Mouse (Mus musculus) skeletal muscle tissue, adult 2 months (tissue): ENCODE measurements around the gene Tmem145.

Experiments
- DNase-seq: peaks from one replicate; pipeline ENCODE4 v3.0.0-alpha.2; 2012; ENCODE audit warnings: low read depth, low spot score

Tmem145 gene

DNA sequence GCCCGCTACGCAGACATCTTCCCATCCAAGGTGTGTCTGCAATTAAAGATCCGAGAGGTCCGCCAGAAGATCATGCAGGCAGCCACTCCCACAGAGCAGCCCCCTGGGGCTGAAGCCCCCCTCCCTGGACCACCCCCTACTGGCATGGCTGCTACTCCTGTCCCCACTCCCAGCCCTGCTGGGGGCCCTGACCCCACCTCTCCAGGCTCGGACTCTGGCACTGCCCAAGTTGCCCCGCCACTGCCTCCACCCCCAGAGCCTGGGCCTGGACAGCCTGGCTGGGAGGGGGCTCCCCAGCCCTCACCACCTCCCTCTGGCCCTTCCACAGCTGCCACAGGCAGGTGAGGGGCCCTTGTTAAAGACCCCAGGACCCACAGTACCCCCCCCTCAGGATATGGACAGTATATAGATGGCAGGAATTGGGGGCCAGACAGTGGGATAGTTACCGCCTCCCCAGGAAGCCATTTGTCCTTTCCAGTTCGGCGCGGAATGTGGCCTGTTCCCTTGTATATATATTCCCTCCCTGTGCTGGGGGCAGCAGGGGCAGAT, 12.6 kb upstream of the Tmem145 start:
- DNase-seq, result no peak

DNA sequence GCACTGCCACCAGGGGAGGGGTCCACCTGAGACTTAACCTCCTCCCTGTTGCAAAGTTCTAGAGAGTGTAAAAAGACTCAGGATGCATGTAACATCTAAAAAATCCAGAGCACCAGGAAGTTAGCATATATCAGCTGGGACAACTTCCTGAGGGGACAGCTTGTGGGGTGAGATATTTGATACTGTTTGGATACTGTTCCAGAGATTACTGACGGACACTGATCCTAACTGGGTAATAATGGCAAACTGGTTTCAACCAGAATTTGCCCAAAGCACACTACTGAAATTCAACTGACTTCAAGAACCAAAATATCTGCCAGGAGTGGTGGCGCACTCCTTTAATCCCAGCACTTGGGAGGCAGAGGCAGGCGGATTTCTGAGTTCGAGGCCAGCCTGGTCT, 11.4 kb upstream of the Tmem145 start:
- DNase-seq, result no peak

DNA sequence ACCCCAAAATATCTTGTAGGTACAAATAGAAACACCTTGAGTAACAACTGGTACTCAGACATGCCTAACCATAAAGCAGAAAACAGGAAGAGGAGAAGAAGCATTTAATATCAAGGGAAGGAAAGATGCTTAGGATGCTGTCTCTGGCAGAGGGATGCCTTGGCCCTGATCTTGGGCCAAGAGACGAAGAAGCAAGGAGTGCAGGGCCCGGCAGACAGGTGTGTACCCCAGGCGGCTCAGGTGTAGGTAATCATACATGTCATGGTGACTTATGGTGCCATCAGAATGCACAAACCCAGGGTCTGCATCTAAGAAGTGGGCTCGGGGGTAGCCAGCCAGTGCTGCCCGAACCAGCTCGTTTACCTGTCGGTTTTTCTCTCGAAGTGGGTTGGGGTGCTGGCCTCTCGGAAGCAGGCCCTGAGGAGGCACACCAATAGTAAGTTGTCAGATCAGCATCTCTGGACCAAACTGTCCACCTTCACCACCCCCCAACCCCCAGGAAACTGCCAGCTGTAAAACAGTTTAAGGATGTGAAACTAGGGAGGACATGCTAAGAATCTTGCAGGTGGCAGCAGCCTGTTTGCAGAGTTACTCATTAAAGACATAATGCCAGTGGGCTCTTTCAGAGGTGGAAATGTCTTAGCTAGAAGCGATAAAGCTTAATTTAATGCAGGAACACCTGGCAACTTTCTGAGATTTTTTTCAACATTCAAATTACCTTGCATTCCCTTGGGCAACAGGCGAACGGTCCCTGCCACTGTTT, 10.8 kb upstream of the Tmem145 start:
- DNase-seq, result no peak

DNA sequence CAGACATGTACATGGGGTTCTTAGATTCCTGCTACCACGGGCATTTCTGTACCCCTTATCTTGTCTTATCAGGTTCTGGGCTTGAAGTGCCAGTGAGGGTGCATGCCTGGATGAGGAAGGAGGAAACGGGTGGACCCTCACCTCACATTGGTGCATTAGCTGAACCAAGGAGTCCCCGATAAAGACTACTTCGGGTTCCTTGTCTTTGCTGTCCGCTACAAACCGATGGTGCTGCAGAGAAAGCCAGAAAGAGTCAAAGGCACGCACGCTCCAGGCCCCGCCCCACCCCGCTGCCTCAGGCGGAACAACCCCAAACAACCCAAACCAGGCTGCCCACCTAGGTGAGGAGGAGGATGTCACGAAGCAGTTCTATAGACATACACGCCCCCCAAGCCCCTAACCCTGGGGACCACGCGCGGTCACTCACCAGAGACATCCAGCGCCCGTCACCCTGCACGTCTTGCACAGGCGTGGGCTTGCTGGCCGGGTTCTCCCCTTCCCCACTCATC, 8.9 kb upstream of the Tmem145 start:
- no peak for DNase-seq

DNA sequence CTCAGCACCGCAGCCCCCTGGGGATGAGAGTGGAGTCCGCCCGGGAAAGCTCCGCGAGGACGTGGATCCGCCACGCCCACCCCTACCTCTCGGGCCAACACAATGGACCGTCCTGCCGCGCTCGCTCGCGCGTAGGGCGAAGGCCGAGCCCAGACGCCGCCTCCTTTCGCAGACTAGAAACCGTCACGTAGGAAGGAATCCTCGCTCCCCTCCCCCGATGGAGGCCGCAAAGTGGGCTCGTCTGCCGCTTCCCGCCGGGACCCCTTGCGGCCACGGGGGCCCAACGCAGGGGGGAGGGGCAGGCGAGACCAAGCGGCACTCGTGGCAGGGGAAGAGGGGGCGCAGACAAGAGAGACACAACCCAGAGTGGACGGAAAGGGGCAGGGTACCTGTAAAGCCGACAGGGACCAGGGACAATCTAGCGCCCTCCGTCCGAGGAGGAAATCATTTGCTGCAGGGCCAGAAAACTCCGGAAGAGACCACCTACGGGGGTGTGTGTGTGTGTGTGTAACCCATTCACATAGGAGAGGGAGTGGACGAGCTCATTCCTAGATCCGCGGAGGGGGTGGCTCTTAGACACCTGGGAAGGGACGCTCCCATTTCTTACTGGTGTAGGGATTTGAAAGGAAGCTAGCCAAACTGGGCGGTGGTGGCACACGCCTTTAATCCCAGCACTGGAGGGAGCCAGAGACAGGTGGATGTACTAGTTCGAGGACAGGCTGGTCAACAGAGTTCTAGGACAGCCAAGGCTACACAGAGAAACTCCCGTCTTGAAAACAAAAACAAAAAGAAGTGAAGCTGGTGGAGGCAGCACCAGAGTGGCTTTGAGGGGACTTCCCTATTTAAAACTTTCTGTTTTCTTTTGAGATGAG, 8.2 kb upstream of the Tmem145 start, which contains the start of gene Pafah1b3:
Gene Pafah1b3, minus strand, starts transcription at position 533 of the 872 bp plus-strand sequence.
- DNase-seq, result no peak

DNA sequence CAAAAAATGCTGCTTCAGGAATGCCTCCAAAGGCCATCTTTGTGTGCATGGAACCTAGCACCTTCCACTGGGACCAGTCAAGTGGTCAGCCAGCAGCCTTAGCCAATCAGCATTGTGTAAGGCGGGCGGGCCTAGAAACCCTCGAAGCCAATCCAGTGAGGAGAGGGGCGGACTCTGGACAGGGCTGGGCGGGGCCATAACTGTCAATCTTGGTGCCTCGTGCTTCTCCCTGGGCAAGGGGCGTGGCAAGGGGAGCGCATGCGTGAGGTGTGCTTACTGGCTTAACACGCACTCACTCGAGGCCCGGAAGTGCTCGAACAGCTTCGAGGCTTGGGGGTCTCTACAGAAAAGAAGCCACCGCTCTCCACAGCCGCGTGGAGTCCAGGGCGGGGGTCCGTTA, 4.8 kb upstream of the Tmem145 start, which contains the start of gene Prr19:
Gene Prr19, plus strand, starts transcription at position 349 of the 400 bp plus-strand sequence.
- no peak for DNase-seq

DNA sequence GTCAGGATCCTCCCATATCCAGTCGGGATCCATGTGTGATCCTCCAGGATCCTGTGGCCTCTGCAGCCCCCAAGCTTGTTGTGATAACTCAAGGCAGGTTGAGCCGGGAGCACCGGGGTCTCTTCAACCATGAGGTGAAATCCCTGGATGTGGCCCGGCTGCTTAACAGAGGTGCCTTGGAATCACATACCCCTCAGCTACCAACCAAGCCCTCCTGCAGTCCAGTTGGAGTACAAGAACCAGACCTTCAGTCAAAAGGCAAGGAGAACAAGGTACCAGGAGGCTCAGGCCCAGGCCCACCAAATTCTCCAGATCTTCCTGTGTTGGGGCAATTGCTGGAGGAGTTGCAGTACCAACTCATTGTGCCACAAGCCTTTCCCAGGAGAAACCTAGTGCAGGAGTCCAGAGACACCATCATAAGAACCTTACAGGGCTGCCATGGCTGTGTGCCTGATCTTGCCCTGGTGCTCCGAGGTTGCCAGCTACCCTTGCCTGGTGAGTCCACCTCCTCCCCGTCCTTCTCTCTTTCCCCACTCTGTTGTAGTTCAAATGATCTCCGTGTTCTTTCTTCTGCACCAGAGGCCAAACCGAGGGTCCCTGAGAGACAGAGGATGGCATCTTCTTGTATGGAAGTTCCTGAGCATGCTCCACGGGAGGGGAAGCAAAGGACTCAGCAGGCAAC, 2.8 kb upstream of the Tmem145 start:
- no peak for DNase-seq

DNA sequence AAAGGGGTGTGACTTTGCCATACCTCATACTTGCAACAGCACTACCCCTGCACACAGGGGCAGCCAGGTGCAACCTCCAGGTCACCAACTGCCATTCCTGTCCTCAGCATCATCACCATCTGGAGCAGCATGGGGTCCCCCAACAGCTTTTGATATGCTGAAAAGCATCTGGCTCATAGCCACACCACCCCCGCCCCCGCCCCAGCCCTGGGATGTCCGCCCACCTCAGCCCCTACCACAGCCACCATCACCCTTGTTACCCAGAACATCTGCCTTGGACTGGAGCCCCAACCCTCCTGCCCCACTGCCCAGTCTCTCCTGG, 2.3 kb upstream of the Tmem145 start:
- DNase-seq, result no peak

DNA sequence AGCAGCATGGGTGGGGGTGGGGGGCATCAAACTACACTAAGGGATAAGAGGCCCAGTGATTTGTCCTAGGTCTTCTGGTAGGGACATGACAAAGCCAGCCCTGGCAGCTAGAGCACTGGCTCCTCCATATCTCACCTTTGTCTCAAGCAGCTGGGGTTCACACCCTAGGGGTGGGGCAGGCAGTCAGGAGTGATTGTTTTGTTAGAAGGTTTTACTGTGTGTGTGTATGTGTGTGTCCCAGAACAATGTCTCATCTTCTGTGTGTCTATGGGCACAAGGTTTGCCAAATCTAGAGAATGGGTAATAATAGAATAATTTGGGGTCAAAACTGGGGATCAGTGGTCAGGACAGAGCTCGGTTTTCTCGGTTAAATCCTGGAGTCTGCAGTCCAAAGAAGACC, 425 bp upstream of the Tmem145 start:
- DNase-seq, result no peak

DNA sequence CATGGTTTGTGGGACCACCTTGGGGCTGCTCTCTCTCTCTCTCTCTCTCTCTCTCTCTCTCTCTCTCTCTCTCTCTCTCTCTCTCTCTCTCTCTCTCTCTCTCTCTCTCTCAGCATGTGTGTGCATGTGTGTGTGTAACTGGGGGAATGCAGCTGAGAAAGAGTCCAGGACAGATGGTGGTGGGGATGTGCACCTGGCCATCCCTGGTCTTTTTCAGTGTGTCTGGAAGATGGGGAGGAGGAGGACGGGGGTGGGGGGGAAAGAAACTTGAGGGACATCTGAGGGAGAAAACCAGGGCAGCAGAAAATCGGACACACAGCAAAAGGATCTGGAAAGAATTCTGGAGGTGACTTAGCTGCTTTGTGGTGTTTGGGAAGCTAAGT, 699 bp downstream of the Tmem145 start:
- DNase-seq, result no peak

DNA sequence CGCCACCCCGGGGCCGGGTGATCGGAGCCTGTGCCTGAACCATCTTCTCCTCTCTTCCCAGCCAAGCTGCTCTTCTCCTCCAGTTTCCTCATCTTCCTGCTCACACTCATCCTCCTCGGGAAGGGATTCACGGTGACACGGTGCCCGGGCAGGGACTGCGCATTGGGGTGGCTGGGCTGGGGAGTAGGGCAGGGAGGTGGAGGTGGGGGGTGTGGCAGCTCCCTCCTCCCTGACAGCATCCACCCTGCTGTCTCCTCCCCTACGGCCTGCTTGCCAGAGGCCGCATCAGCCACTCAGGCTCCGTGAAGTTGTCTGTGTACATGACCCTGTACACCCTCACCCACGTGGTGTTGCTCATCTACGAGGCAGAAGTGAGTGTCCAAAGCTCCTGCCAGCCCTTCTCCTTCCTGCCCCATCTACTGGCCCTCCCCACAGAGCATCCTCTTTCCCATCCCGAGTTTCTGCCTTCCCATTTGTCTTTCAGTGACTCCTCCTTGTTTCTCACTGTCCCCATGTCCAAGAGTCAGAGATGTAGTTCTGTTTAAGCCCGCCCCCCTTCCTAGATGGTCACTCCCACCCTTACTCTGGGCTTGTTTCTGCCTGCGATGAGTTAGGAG, 2.9 kb downstream of the Tmem145 start:
- no peak for DNase-seq

DNA sequence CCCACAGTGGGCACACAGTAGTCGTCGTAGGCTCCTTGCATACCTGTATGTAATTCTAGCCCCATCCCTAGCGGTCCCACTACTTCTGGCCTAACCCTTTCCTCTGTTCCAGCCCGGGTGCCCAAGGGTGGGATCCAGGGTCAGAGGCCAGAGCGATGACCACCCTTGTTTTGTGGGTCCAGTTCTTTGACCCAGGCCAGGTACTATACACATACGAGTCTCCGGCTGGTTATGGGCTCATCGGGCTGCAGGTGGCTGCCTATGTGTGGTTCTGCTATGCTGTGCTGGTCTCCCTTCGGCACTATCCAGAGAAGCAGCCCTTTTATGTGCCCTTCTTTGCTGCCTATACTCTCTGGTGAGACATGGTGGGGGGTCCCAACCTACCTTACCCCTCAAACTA, 3.5 kb downstream of the Tmem145 start:
- no peak for DNase-seq

DNA sequence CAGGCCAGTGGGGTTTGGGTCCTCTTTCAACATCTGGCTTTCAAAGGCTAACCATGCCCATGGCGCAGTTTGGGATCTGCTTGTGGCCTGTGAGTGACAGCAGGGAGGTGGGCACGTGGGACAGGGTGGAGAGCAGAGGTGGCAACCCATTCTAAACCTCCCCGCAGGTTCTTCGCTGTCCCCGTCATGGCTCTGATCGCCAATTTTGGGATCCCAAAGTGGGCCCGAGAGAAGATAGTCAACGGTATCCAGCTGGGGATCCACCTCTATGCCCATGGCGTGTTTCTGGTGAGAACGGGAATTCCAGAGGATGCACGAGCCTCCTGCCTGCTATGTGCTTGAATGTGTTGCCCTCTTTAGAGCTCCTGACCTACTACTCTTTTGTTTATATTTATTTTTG, 5.3 kb downstream of the Tmem145 start:
- no peak for DNase-seq

DNA sequence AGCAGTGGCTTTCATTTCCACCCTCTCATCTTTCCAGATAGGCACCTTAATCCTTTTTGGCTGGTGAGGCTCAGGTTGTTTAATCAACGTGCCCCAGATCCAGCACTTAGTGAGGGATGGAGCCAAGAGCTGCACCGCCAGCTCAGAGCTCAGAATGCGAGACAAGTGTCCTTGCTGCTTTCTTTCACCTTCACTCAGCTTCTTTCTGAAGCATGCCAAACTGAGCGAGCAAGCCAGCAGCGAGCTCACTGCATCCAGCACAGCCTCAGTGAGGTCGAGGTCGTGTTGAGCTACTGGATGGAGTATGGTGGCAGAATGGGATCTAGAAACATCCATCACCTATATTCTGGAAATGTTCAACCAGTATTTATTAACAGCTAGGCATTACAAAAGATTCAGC, 7.4 kb downstream of the Tmem145 start:
- DNase-seq, result no peak

DNA sequence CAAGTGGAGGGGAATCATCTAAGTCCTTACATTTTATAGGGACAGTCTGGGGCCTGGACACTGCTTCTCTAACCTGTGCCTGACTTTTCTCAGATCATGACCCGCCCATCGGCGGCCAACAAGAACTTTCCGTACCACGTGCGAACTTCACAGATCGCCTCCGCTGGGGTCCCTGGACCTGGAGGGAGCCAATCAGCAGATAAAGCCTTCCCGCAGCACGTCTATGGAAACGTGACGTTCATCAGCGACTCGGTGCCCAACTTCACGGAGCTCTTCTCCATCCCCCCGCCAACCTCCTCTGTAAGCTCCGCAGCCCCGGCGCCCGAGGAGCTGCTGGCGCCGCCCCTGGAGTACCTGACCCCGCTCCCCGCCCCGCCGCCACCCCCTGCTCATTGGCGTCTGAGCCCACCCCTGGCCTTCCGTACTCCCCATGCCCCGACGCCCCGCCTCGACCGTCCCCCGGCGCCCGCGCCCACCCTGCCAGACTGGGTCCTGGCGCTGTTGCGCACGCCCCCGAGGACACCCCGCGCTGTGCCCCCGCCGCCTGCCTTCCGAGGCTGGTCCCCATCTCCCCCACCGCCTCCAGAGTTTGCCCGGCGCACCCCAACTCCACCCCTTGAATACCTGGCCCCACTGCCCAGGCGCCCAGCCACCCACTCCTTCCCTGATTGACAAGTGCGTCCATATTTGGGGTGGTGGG, 8.8 kb downstream of the Tmem145 start:
- no peak for DNase-seq

DNA sequence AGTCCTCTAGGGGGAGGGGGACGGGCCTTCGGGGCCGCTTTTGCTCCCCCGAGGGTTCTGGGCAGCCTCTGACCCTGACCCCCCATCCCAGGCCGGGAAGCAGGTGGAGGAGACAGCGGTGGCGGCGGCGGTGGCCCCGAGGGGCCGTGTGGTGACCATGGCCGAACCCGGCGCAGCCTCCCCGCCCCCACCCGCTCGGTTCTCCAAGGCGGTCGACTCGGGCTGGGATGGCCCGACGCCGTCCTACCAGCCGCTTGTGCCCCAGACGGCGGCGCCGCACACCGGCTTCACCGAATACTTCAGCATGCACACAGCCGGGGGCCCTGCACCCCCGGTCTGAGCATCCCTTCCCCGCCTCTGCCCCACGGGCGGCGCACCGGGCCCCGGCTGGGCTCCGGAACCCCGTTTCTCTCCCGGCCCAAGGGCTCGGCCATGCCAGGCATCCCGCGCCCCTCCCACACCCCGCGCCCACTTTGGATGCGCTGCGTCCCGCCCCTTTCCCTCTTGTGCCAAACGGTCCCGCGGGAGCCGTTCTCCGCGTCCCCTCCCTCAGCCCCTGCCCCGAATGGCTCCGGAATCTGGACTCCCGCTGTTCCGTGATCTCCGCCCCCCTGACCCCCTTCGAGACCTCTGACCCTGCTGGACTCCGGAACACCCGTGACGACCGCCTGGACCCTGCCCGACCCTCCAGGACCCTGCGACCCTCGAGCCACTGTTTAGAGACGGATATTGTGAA, 9.6 kb downstream of the Tmem145 start:
- DNase-seq, result no peak

DNA sequence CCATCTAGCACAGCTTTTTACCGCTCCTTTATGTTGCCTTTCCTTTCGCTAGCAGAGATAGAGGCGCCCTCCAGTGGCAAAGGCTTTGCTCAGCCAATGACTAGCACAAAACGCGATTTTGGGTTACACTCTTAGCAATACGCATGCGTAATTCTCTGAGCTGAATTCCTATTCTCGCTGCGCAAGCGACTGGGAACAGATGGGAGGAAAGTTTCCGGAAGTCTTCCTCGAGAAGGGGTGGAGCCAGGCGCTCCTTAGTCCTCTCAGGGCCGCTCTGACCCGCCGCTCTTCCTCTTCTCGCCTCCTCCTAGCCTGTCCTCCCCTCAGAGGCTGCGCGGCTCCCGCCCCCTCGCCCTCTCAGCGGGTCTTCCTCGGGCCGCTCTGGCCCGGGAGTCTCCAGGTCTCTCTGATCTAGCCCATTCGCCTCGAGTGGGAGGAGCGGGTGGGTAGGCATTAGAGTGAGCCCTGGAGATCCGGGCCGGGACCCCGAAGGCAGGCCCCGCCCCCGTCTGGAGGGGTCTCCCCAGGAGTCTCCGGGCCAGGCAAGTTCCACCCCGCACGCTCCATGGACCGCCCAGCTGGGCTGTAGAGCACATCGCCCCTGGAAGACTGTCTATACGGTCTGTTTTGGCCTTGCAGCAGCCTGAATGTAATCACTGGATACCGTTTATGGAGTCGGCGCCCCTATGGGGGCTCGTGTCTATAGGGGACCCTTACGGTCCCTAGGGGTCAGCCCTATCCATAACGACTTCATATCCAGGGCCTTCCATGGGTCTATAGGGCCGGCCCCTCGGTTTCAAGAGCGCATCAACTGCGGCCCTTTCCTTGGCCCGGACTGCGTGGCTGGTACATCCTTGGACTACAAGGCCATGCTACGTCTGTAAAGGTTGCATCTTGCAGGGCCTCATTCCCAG, 10.9 kb downstream of the Tmem145 start, which contains the start of gene Megf8:
Gene Megf8, plus strand, starts transcription at position 633 of the 914 bp plus-strand sequence.
- peak; percentile 98 for DNase-seq

DNA sequence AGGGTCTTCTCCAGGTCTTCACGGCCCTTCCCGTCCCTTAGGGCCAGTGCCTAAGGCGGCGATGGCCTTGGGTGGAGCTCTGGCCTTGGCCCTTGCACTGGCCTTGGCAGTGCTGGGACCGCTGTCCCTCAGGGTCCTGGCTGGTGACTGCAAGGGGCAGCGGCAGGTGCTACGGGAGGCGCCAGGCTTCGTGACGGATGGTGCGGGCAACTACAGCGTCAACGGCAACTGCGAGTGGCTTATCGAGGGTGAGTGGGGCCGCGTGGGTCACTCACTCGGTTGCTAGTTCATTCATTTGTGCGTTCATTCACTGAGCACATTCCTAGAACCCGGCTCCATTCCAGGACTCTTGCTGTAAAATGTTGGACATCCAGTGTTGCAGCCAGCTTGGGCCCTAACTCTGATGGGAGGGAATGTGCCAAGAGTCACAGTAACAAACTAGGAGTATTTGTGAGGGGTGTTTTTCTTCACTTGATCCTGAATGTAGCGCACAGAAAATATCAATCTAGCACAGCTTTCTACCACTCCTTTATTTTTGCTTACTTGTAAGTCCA, 11.6 kb downstream of the Tmem145 start:
- no peak for DNase-seq

DNA sequence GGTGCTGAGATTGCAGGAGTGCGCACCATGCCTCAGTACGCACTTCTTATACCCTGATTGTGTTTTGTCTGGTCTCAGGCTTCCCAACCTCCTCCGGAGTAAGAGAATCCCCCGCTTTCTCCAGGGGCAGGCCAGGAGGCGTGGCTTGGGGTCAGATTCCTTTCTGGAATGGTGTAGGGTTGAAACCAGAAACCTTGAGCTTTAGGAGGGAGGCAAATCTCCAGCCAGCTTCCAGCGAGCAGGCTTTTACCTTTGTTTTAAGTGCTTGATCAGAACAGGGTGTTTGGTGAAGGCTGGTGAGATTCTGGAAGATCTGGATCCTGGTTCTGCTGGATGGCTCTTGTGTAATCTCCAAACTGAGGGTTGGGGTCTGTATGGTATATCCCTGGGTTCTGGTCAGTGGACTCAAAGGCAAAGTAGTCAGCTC, 16.2 kb downstream of the Tmem145 start:
- no peak for DNase-seq
